Mouse (Mus musculus): ENCODE measurements around the gene Arap2. TPM values are rescaled to one million over a fixed set of nuclear protein-coding genes. Genes with fewer than 3 reads are reported as not detected.

Arap2 gene
- 1 to 10 TPM; 2.1 to 3.6 TPM for total RNA-seq (2021)
- long read RNA-seq, experiment 1, partial matches to known transcripts, result 1 of 1 reads
- long read RNA-seq, experiment 1, other reads (novel, unspliced or antisense), result 0 of 1 reads
- long read RNA-seq, experiment 2, result 0 reads

DNA sequence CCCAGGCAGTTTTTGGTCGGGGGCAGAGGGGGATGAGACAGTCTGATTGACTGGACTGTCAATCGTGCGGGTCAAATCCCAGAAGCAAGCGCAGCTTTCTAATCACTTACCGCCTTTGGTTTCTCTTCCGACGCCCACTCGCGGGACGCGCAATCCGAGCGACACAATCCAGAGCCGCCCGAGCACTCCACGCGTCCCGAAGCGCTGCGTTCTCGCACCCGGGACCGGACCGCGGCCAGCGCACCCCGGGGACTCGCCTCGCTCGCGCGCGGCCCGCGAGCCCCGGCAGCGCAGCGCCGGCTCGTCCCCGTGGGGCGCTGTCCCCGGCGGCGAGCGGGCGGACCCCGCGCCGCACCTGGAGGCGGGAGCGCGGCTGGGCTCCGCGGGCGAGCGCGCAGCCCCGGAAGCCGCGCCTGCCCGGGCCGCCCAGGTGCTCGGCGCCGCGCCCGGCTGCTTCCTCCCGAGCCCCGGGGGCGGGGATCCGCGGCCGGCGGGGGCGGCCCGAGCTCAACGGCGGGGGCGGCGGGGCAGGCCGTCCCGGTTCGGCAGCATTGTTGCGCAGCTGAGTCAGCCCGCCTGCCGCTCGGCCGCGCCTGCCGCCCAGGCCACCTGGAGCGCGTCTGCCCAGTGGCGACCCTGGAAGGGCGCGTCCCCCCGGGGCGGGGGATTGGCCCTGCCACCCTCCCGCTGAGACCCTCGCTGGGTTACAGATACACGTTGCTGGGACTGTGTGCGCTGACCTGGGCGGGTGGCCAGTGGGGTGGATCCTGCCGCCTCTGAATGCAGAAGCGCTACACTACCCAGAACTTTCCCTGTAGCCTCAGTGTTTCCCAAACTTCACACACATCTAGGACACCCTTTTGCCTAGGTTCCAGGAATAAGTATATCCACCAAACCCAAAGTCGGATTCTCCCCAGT lies at the start of gene Arap2:
Gene Arap2 (minus strand): TSS at position 376 of the 918 bp plus-strand sequence.
- peak; percentile 44 for DNase-seq

DNA sequence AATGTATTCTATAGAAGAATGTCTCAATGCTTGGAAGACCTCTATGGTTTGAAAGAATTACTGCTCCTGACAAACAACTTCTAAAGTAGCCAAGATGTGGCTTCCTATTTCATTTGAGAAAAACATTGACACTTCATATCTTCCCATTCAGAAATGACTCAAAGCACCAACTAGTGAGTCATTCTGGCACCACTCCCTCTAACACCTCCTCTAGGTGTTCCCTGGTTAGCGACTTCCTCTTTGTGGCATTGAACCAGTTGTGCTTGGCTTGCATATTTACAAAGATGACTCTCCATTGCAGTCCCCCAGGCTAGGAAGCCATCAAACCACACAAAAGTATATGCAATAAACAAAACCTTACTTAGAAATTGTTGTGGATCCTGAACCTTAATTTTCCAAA lies 49.8 kb upstream of the Arap2 start:
- DNase-seq, result no peak

DNA sequence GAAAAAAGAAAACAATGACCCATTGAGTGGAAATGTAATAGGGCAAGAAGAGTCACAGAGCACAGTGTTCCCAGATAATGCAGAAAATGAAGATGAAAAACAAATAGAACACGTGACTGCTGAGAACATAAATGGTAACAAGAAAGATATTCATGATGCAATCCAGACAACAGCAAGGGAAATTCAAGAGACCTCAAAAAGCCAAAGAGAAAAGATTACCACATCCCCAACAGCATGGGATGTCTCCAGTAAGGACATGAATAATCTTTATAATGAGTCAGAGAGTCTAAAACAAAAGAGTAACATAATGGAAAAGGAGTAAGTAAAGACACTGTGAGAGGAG lies 48.1 kb upstream of the Arap2 start:
- no peak for DNase-seq

DNA sequence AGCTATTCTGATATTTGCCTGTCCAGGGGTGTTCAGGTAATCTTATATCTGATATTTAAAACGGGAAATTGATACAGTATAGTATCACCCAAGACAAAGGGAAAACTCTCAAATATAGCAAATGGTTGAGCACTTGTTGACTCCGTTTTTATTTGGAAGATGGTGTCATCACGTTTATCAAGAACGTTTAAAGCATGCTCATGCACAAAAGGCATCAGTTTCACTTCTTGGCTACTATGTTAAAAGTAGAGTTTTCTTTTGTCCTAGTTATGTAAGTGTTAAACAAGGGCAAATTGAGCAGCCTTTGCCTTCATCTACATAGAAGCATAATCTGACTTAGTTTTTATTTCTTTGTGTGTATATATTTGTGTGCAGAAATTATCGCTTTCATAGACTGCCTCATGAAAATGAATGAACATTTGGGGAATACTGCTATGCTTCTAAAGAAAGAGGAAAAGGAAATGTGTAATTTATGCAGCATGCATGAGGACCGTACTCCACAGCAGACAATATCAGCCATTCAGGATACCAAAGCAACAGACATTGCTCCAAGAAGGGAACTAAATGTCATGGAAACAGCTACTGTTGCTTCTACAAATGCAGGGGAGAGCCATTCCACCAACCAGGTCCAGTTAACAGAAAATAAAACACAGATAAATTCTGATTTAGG lies 47.6 kb upstream of the Arap2 start, which contains the start of gene Dthd1:
Gene Dthd1 (plus strand): TSS at position 422 of the 670 bp plus-strand sequence.
- no peak for DNase-seq

DNA sequence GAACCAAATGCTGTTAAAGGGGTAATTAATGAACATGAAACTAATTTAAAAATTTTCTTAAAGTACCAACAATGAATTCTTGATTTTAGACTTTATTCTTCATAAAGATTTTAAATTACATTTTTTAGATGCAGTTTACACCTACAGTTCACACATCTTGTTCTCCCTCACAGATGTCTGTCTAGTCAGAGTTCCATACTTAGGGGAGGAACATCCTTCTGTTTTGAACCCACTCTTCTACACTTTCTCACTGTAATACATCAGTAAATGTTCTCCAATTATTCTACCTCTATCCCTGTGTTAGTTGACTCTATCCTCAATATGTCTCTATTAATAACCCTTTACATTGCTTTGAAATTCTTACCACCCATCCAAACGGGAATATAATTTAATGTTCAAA lies 26.8 kb upstream of the Arap2 start:
- no peak for DNase-seq

DNA sequence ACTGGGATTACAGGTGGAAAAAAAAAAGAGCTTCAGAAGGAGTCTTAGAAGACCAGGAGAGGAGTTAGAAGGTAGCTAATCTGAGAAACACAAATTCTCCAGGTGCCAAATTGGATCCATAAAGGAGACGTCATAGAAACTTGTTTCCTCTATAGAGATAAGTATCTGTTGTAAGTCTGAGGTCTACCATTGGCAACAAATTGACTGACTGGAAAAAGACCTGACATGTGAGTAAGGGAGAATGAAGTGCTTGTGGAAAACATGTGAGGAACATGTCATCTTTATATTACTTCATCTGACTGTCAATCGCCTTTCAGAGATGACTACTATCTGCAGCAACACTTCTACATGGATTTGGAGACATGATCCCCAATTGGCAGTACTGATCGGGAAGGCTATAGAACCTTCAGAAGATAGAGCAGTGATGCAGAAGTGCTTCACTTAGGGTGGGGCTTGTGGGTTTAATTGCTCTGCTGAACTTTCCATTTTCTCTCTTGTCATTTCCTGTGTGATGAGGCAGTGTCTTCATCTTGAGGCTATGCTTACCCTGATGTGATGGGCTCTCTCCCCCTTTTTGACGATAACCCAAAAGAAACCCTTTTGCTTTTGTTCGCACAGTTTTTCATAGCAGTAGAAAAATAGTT lies 25.1 kb upstream of the Arap2 start:
- no peak for DNase-seq

DNA sequence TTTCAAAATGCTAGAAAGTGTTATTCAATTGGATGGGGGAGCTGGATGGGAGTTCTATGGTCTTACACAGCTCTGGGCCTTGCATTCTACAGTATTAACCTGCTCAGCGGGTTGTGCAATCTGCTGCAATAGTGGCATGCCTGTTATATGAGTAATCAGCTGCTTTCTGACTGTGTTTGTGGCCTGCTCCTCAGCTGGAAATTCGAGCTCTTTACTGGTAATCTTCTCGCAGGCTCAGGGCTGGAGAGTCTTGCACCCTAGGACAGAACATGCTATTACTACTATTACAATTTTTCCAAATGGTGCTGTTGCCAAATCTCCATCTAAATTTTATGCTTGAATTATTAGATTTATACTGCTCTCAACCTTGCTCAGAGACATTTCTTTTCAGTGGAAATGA lies 20.9 kb upstream of the Arap2 start:
- no peak for DNase-seq

DNA sequence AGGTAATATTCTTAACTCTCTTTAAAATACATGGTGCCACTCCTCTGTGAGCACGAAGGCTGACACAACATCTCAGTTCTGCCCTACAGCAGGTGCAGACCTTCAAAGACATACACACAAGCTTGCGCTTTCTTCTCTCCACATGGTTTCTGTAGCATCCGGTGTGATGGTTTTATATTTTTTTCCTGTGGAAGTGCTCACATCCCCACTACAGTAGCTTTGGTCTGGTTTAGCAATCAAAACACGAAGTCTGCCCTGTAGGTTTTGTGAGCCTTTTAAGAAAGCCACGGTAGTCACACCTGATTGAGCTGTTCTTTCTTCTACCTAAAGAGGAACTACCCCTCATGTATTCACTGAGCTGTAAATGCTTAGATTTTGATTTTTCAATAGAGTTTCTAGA lies 12.7 kb upstream of the Arap2 start:
- no peak for DNase-seq

DNA sequence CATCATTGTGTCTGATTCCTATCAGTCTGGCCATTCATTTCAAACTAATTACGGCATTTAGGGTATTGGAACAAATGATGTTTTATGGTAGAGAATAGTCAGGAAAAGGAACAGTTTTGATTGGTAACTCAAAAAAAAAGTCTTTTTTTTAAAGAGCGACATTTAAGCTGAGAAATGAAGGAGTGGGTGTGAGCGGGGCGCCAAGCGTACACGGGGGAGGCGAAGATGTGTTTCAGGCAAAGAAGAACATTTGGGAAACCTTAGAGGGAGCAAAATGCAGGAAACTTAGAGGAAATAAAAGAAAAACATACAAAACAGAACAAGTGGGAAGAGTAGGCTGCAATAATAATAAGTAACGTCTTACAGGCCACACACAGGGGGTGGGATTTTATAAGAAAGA lies 11.8 kb upstream of the Arap2 start:
- DNase-seq, result no peak

DNA sequence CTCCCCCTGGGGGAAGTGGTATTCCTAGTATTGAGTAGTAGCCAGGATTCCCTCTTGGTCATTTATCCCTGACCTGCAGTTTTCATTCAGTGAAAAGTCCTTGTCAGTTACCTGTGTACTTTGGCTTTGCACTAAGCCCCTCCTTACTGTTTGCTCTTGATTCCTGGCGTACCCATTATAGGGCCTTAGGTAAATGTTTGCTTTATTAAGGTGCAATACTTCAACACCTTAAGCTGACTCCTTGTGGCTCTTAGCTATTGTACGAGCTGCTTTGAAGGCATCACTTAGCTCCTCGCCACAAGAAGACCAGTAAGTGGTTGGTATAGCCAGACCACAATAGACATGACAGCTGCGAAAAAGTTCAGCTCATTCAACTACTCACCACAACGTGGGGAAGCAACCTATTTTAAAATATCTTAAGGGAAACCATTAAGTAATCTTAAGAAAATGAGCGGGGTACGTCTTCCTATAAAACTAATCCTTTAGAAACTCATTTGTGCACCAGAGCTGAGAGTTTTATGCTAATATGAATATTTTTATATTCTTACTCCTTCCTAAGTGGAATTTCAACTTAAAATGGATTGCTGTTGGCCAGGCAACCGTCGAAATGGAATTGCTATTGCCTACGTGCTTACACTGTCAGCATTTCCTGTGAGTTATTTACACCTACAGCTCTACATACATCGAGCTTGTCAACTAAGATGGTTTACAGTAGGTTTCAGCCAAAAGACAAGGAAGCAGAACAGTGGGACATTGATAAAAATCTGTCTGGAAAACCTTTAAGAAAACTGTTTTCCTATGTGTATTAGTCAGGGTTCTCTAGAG lies 6.0 kb upstream of the Arap2 start:
- DNase-seq, result no peak

DNA sequence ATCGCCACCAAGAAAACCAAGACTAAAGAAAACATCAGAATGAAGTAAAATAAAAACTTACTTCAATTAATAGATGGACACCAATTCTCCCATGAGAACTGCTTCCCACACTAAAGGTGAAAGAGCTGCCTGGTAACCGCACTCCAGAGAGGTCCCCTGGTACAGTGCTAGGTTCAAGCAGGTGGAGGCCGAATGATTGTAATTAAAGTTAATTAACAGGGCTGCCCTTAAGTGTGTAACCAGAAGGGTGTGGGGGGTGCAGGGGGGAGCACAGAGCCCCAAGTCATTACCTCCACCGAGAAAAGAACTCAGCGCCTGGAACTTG lies 538 bp downstream of the Arap2 start:
- no peak for DNase-seq

DNA sequence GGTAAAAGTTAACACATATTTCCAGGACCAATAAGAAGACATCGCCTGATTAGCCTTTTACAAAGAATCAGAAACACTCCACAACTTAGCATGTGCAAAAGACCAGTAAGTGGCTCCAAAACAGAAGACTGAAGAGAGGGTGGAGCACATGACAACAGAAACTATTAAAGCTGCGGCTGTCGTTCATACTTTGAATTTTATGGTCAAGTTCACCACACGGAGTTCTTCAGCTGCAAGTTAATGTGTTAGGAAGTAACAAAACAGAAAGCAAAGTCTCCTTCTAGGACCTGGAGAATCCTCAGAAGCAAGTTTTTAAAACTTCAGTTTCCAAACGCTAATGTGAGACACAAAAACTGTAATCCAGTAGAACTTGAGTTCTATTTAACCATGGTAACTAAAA lies 1.8 kb downstream of the Arap2 start:
- no peak for DNase-seq

DNA sequence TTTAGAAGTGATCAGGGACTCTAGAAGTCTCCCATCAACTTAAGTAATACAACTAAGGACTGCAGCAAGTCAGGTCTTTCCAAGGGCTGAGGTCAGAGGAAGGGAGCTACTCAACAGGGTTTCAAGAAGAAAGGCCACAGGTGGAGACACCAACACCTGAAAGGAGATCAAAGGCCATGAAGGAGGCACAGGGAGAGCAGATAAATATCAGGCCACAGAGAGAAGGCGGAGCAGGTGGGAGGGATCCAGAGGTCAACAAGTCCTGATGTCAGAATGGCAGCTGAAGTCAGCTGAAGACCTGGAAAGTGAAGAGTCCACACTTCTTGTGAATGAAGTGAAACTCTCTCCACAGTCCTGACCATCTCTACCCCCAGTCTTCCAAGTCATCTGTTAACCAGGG lies 2.9 kb downstream of the Arap2 start:
- DNase-seq, result no peak

DNA sequence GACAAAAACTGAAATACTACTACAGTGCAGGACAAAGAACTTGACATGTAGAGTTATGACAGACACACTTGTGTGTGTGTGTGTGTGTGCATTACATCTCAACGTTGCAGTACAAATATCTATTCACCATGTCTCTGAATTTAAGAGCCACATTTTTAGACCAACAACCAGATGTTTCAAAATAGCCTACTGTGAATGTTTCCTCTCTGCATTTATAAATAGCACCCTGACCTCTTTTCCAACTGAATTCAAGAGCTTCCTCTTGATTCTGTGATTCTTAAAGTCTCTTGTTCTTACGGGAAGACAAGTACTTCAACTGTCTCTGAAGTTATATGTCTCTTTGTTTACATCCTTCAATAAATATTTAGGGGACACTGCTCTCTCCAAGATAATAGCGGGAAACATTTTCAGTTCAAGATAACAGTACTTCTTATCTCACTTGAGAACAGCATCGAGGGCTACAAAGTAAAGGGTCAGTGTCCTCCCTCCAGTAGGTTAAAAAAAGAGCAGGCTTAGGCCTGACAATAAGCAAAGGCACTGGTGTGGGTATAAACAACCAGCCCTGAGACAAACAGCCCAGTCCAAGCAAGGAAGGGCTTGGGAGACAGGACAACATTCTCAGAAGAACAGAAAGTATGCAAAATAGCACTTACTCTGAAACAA lies 3.5 kb downstream of the Arap2 start:
- DNase-seq, result no peak

DNA sequence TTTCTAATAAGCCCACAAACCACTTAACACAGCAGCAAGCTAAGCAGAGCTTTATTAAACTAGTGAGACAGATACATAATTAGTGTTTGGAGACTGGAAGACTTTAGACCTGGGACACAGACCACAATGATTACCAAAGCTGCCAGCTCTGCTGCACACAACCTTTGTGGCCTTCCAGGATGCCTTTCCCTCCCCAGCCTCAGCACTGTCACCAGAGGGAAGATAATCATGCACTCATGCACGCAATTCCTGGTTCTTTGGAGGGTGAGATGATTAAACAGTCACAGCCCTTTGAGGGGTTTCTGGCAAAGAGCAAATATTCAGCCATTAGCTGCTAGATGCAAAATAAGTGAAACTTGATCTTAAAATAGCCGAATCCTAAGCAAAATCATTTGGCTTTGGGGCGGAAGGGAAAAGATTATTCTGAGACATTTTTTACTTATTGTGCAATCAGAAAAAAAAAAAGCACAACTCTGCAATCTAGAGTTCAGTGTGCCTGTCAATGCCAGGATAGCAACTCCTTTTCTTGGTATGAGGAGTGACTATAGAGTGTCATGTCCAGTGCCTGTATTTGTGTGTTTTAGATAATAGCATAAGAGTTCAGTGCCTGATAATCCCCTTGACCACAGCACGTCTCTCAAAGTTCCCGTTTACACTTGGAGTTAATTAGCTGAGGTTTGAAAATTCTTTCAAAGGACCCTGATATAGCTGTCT lies 5.0 kb downstream of the Arap2 start:
- no peak for DNase-seq

DNA sequence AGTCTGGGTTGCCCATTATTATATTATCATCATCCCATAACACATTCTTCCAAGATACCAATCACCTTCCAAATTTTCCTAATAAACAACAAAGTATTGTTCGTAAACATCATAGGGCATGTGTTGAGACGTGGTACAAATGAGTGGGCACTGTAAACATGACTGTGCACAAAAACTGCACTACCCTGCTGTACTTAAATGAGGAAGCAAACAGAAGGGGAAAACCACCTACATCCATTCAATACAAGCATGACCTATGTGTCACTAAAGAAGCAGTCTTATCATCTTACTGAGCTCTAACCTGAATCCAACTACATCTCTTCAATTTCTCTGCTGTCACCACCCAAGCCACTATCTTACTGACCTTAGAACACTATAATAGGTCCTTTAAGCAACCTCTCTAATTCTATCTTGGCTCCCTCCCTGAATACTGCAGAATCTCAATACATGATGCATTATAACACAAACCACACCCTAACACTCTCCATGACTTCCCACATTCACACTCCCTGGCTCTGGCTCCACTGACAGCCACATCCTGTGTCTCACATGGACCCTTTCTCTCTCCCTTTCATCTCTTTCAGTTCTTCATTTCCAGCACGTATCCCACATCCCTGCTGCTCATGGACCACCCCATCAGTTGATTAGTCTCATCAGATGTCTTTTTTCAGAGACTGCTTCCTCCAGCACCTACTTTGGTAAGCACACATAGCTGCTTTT lies 10.0 kb downstream of the Arap2 start:
- DNase-seq, result no peak

DNA sequence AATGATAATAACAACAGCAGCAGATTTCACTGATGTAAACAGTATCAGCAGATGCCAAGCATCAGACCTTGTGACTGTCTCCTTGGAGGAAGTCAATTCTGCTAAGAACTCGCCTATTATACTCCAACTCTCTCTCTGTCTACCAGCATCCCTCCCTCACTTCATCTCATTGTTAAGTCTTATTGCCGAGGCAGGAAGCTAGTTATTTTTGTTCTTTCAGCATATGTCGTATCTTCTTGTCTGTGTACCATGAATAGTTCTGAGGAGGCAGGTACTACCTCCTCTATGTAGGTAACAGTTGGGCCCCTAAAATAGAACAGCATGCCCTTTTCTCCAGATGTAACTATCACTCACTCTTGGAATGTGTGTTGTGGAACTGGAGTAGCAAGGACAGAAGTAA lies 13.0 kb downstream of the Arap2 start:
- DNase-seq, result no peak

DNA sequence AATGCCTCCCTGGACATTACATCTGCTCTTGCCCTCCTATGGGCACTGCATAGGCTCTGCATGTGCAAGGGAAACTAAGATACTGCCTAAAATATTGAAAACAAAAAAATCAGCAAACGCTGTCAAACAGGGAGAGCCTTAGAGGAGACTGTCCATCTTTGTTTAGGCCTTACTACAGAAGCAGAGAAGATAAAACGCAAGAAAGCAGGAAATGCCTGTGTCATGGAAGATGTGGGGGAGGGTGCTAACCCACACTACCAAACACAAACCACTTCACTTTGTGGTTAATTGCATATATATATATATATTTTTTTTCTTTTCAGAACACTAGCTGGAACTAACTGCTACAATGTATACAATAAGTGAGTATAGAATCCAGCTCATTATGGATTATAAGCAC lies 14.3 kb downstream of the Arap2 start:
- DNase-seq, result no peak

DNA sequence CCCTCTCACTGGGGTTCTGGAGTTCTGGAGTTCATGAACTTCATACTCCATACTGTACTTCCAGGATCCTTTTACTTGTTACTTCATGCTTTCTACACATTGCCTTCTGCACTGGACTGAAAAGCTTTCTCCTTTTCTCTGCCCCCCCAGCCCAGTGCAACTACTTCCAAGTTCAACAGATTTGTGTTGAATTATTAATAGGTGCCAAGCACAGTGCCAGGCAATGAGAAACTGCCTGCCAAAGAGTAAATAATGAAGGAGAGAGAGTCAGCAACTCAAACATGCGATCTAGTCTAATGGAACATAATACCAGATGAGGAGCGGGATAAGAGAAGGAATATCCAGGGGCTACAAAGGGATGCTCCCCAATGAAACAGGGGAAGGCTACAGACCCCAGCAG lies 17.8 kb downstream of the Arap2 start:
- no peak for DNase-seq

DNA sequence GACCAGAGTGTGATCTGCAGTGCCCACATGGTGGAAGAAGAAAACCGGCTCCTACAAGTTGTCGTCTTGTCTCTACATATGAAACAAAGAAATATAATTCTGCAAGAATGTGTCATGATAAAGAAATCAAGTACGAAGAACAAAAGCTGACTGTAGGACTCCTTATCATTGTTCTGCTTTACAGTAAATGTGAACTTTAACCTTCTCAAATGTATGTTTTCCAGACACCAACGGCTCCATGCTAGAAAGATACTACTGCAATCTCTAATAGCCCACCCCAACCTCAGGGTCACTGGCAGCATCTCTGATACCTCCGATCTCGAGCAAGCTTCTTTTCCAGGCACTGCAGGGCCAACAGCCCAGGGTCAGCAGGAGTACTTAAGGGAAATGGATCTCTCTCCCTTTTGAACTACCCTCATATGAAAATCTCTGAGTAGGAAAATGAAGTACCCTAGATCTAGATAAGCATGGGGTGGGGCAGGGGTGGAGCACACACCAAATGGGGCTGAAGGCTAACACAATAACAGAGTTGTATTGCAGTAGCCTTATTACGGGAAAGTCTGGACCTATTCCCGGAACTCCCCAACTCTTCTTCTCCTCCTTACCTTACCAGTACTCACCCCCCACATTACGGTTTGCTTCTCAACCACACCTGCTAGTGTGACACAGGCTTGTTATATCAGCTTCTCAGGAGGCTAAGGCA lies 22.6 kb downstream of the Arap2 start:
- DNase-seq, result no peak

Data from gastrocnemius, postnatal 10 days (tissue).